Mouse (Mus musculus): Measurements from ENCODE around the gene Sin3a. TPM values are rescaled to one million over a fixed set of nuclear protein-coding genes. Genes with fewer than 3 reads are reported as not detected.

Gene Sin3a
- 52.8 and 53.8 TPM in 2 replicates for polyA plus RNA-seq (2014; fragmentation: Nextera tagmentation; extraction: Ambion mirVana)

- H3K4me3 ChIP-seq (ENCODE audit: low read depth, low read length) = peak within 1 kb of the TSS; percentile 92
- peak within 1 kb of the TSS; percentile 73 for H3K9ac ChIP-seq (ENCODE audit: low read depth, low read length)
- H3K36me3 ChIP-seq (ENCODE audit: control insufficient read depth, insufficient read depth, low read length) = no peaks in the 10 kb centered on the region
- WGBS = 0% methylated on average over 34 of the region's 34 CpGs
- peak within 1 kb of the TSS; percentile 91 for H3K4me2 ChIP-seq (replicated peaks; ENCODE audit: low read depth, low read length)
- H3K9me3 ChIP-seq (ENCODE audit: control insufficient read depth, low read length) = no peaks in the 10 kb centered on the region
- peaks cover 4% of the 10 kb centered on the region; the same call in 1 of the 2 replicates for H3K4me1 ChIP-seq (replicated peaks; ENCODE audit: control insufficient read depth, insufficient read depth, low read length)
- peak; percentile 85 for DNase-seq (ENCODE audit: low spot score)
- ATAC-seq (ENCODE audit: low FRiP score) = no peak
- H3K27me3 ChIP-seq (ENCODE audit: control insufficient read depth, insufficient read depth, low read length) = no peaks in the 10 kb centered on the region
- peak within 1 kb of the TSS; percentile 98 for H3K27ac ChIP-seq (ENCODE audit: low read depth, low read length)
Measured at GRCm38 (mm10) chr9:57071801-57072351, at the start of gene Sin3a. Sin3a (plus strand) TSS chr9:57072040.

GRCm38 (mm10) chr9:57031756-57032155 is 40.1 kb upstream of the Sin3a start:
- H3K36me3 ChIP-seq (ENCODE audit: control insufficient read depth, insufficient read depth, low read length) = peaks cover 2% of the 10 kb centered on the region; the same call in 1 of the 2 replicates
- H3K27ac ChIP-seq (ENCODE audit: low read depth, low read length) = no peak overlapping the region

GRCm38 (mm10) chr9:57056237-57056636 is 15.6 kb upstream of the Sin3a start:
- H3K4me2 ChIP-seq (replicated peaks; ENCODE audit: low read depth, low read length) = no peak overlapping the region
- H3K27me3 ChIP-seq (ENCODE audit: control insufficient read depth, insufficient read depth, low read length) = no peaks in the 10 kb centered on the region
- H3K9me3 ChIP-seq (ENCODE audit: control insufficient read depth, low read length) = no peaks in the 10 kb centered on the region
- no peaks in the 10 kb centered on the region for H3K4me1 ChIP-seq (replicated peaks; ENCODE audit: control insufficient read depth, insufficient read depth, low read length)
- ATAC-seq (ENCODE audit: low FRiP score) = no peak
- 89% methylated on average over 1 of the region's 1 CpGs for WGBS
- no peak overlapping the region for H3K9ac ChIP-seq (ENCODE audit: low read depth, low read length)
- no peak overlapping the region for H3K27ac ChIP-seq (ENCODE audit: low read depth, low read length)
- H3K36me3 ChIP-seq (ENCODE audit: control insufficient read depth, insufficient read depth, low read length) = 0 out of 2 replicates have a peak, but pooled peaks cover 3% of the 10 kb centered on the region
- no peak overlapping the region for H3K4me3 ChIP-seq (ENCODE audit: low read depth, low read length)
- peak; percentile 57 for DNase-seq (ENCODE audit: low spot score)

More at GRCm38 (mm10) chr9:57031756-57032155, 40.1 kb upstream of the Sin3a start:
- Histone ChIP-seq H3K9ac (ENCODE audit: low read depth, low read length) (no peak overlapping the region), H3K4me2 (replicated peaks; ENCODE audit: low read depth, low read length) (no peak overlapping the region), H3K4me3 (ENCODE audit: low read depth, low read length) (no peak overlapping the region), H3K9me3 (ENCODE audit: control insufficient read depth, low read length) (no peaks in the 10 kb centered on the region), H3K27me3 (ENCODE audit: control insufficient read depth, insufficient read depth, low read length) (no peaks in the 10 kb centered on the region), H3K4me1 (replicated peaks; ENCODE audit: control insufficient read depth, insufficient read depth, low read length) (no peaks in the 10 kb centered on the region)
- ATAC-seq (ENCODE audit: low FRiP score) (no peak), DNase-seq (ENCODE audit: low spot score) (no peak)
- WGBS = 89% methylated on average over 1 of the region's 1 CpGs

GRCm38 (mm10) chr9:57064164-57064563 is 7.7 kb upstream of the Sin3a start:
- no peak overlapping the region for H3K27ac ChIP-seq (ENCODE audit: low read depth, low read length)
- H3K4me2 ChIP-seq (replicated peaks; ENCODE audit: low read depth, low read length) = no peak overlapping the region
- no peaks in the 10 kb centered on the region for H3K4me1 ChIP-seq (replicated peaks; ENCODE audit: control insufficient read depth, insufficient read depth, low read length)
- no peak overlapping the region for H3K4me3 ChIP-seq (ENCODE audit: low read depth, low read length)
- DNase-seq (ENCODE audit: low spot score) (no peak), ATAC-seq (ENCODE audit: low FRiP score) (no peak)
- WGBS = 89% methylated on average over 2 of the region's 2 CpGs
- 0 out of 2 replicates have a peak, but pooled peaks cover 3% of the 10 kb centered on the region for H3K36me3 ChIP-seq (ENCODE audit: control insufficient read depth, insufficient read depth, low read length)
- H3K27me3 ChIP-seq (ENCODE audit: control insufficient read depth, insufficient read depth, low read length) = no peaks in the 10 kb centered on the region
- no peaks in the 10 kb centered on the region for H3K9me3 ChIP-seq (ENCODE audit: control insufficient read depth, low read length)
- no peak overlapping the region for H3K9ac ChIP-seq (ENCODE audit: low read depth, low read length)

- no peak overlapping the region for H3K9ac ChIP-seq (ENCODE audit: low read depth, low read length)
- 67% methylated on average over 3 of the region's 3 CpGs for WGBS
Measured at GRCm38 (mm10) chr9:57068266-57068665, 3.6 kb upstream of the Sin3a start.

GRCm38 (mm10) chr9:57070262-57070661 is 1.6 kb upstream of the Sin3a start:
- H3K9ac ChIP-seq (ENCODE audit: low read depth, low read length) = no peak overlapping the region
- H3K4me3 ChIP-seq (ENCODE audit: low read depth, low read length) = no peak overlapping the region
- no peak overlapping the region for H3K4me2 ChIP-seq (replicated peaks; ENCODE audit: low read depth, low read length)
- no peak for ATAC-seq (ENCODE audit: low FRiP score)
- peaks cover 4% of the 10 kb centered on the region; the same call in 1 of the 2 replicates for H3K4me1 ChIP-seq (replicated peaks; ENCODE audit: control insufficient read depth, insufficient read depth, low read length)
- no peaks in the 10 kb centered on the region for H3K27me3 ChIP-seq (ENCODE audit: control insufficient read depth, insufficient read depth, low read length)
- no peaks in the 10 kb centered on the region for H3K36me3 ChIP-seq (ENCODE audit: control insufficient read depth, insufficient read depth, low read length)
- WGBS = 64% methylated on average over 1 of the region's 1 CpGs
- no peaks in the 10 kb centered on the region for H3K9me3 ChIP-seq (ENCODE audit: control insufficient read depth, low read length)
- H3K27ac ChIP-seq (ENCODE audit: low read depth, low read length) = no peak overlapping the region
- no peak for DNase-seq (ENCODE audit: low spot score)

More at GRCm38 (mm10) chr9:57068266-57068665, 3.6 kb upstream of the Sin3a start:
- no peak overlapping the region for H3K4me3 ChIP-seq (ENCODE audit: low read depth, low read length)
- ATAC-seq (ENCODE audit: low FRiP score) (no peak), DNase-seq (ENCODE audit: low spot score) (no peak)
- H3K27ac ChIP-seq (ENCODE audit: low read depth, low read length) = no peak overlapping the region
- H3K4me1 ChIP-seq (replicated peaks; ENCODE audit: control insufficient read depth, insufficient read depth, low read length) = no peaks in the 10 kb centered on the region
- H3K36me3 ChIP-seq (ENCODE audit: control insufficient read depth, insufficient read depth, low read length) = no peaks in the 10 kb centered on the region
- no peaks in the 10 kb centered on the region for H3K27me3 ChIP-seq (ENCODE audit: control insufficient read depth, insufficient read depth, low read length)
- H3K9me3 ChIP-seq (ENCODE audit: control insufficient read depth, low read length) = no peaks in the 10 kb centered on the region
- H3K4me2 ChIP-seq (replicated peaks; ENCODE audit: low read depth, low read length) = no peak overlapping the region

- WGBS = 33% methylated on average over 5 of the region's 5 CpGs
Measured at GRCm38 (mm10) chr9:57070800-57071545, 867 bp upstream of the Sin3a start.

GRCm38 (mm10) chr9:57072526-57072988 is 717 bp downstream of the Sin3a start:
- Histone ChIP-seq H3K4me2 (replicated peaks; ENCODE audit: low read depth, low read length) (peak overlapping the region; percentile 91), H3K27me3 (ENCODE audit: control insufficient read depth, insufficient read depth, low read length) (no peaks in the 10 kb centered on the region), H3K4me3 (ENCODE audit: low read depth, low read length) (peak overlapping the region; percentile 92), H3K4me1 (replicated peaks; ENCODE audit: control insufficient read depth, insufficient read depth, low read length) (peaks cover 4% of the 10 kb centered on the region; the same call in 1 of the 2 replicates), H3K27ac (ENCODE audit: low read depth, low read length) (peak overlapping the region; percentile 98), H3K9ac (ENCODE audit: low read depth, low read length) (peak overlapping the region; percentile 73), H3K9me3 (ENCODE audit: control insufficient read depth, low read length) (no peaks in the 10 kb centered on the region), H3K36me3 (ENCODE audit: control insufficient read depth, insufficient read depth, low read length) (no peaks in the 10 kb centered on the region)
- ATAC-seq (ENCODE audit: low FRiP score) (no peak), DNase-seq (ENCODE audit: low spot score) (no peak)
- WGBS = under 1% methylated on average over 40 of the region's 40 CpGs

More at GRCm38 (mm10) chr9:57070800-57071545, 867 bp upstream of the Sin3a start:
- Histone ChIP-seq H3K9ac (ENCODE audit: low read depth, low read length) (no peak overlapping the region), H3K27me3 (ENCODE audit: control insufficient read depth, insufficient read depth, low read length) (no peaks in the 10 kb centered on the region), H3K36me3 (ENCODE audit: control insufficient read depth, insufficient read depth, low read length) (no peaks in the 10 kb centered on the region), H3K4me2 (replicated peaks; ENCODE audit: low read depth, low read length) (peak overlapping the region; percentile 91), H3K4me1 (replicated peaks; ENCODE audit: control insufficient read depth, insufficient read depth, low read length) (peaks cover 4% of the 10 kb centered on the region; the same call in 1 of the 2 replicates), H3K27ac (ENCODE audit: low read depth, low read length) (no peak overlapping the region), H3K9me3 (ENCODE audit: control insufficient read depth, low read length) (no peaks in the 10 kb centered on the region), H3K4me3 (ENCODE audit: low read depth, low read length) (peak overlapping the region; percentile 92)
- no peak for DNase-seq (ENCODE audit: low spot score)
- no peak for ATAC-seq (ENCODE audit: low FRiP score)
